Mouse (Mus musculus): ENCODE measurements at regions not wholly inside any gene's neighbourhood (a gene's known extent, or its start where the extent isn't known, plus 50 kb on each side); places are given as distances from the start of the nearest gene placed in this dataset.

GRCm38 (mm10) chr3:144058106-144058505 lies 146.9 kb downstream of the Lmo4 start:
- no peak overlapping the region for H3K4me2 ChIP-seq
- H3K36me3 ChIP-seq = no peaks in the 10 kb centered on the region
- H3K4me1 ChIP-seq = no peaks in the 10 kb centered on the region
- H3K4me3 ChIP-seq = no peak overlapping the region
- H3K27me3 ChIP-seq (replicated peaks) = no peaks in the 10 kb centered on the region
- no peaks in the 10 kb centered on the region for H3K9me3 ChIP-seq (replicated peaks)
- no peak overlapping the region for H3K9ac ChIP-seq
- no peak overlapping the region for H3K27ac ChIP-seq
- ATAC-seq = no peak
- 68% methylated on average over 4 of the region's 4 CpGs for WGBS (ENCODE audit: insufficient replicate concordance)

- no peak overlapping the region for H3K9ac ChIP-seq
- H3K4me2 ChIP-seq = no peak overlapping the region
- no peaks in the 10 kb centered on the region for H3K27me3 ChIP-seq (replicated peaks)
- H3K4me1 ChIP-seq = no peaks in the 10 kb centered on the region
- no peak overlapping the region for H3K4me3 ChIP-seq
- 70% methylated on average over 4 of the region's 4 CpGs for WGBS (ENCODE audit: insufficient replicate concordance)
- no peaks in the 10 kb centered on the region for H3K9me3 ChIP-seq (replicated peaks)
- no peak for ATAC-seq
- H3K27ac ChIP-seq = no peak overlapping the region
- H3K36me3 ChIP-seq = no peaks in the 10 kb centered on the region
These were observed 154.7 kb downstream of the Lmo4 start for GRCm38 (mm10) chr3:144050341-144050740.

GRCm38 (mm10) chr3:144049270-144049669 lies 155.8 kb downstream of the Lmo4 start:
- no peak for ATAC-seq
- no peaks in the 10 kb centered on the region for H3K9me3 ChIP-seq (replicated peaks)
- WGBS (ENCODE audit: insufficient replicate concordance) = 60% methylated on average over 4 of the region's 4 CpGs

GRCm38 (mm10) chr3:144044366-144044765 lies 160.7 kb downstream of the Lmo4 start:
- Histone ChIP-seq H3K4me3 (no peak overlapping the region), H3K27ac (no peak overlapping the region), H3K4me1 (no peaks in the 10 kb centered on the region), H3K27me3 (replicated peaks) (no peaks in the 10 kb centered on the region), H3K36me3 (no peaks in the 10 kb centered on the region), H3K4me2 (no peak overlapping the region), H3K9ac (no peak overlapping the region), H3K9me3 (replicated peaks) (no peaks in the 10 kb centered on the region)
- 73% methylated on average over 2 of the region's 2 CpGs for WGBS (ENCODE audit: insufficient replicate concordance)
- ATAC-seq = no peak

More at GRCm38 (mm10) chr3:144049270-144049669, 155.8 kb downstream of the Lmo4 start:
- H3K36me3 ChIP-seq = no peaks in the 10 kb centered on the region
- H3K4me1 ChIP-seq = no peaks in the 10 kb centered on the region
- H3K27me3 ChIP-seq (replicated peaks) = no peaks in the 10 kb centered on the region
- no peak overlapping the region for H3K4me3 ChIP-seq
- no peak overlapping the region for H3K9ac ChIP-seq
- no peak overlapping the region for H3K4me2 ChIP-seq
- H3K27ac ChIP-seq = no peak overlapping the region

GRCm38 (mm10) chr3:144041788-144042187 lies 163.2 kb downstream of the Lmo4 start:
- Histone ChIP-seq H3K27ac (no peak overlapping the region), H3K36me3 (no peaks in the 10 kb centered on the region), H3K4me1 (no peaks in the 10 kb centered on the region), H3K9me3 (replicated peaks) (no peaks in the 10 kb centered on the region), H3K4me3 (no peak overlapping the region), H3K9ac (no peak overlapping the region), H3K4me2 (no peak overlapping the region), H3K27me3 (replicated peaks) (no peaks in the 10 kb centered on the region)
- WGBS (ENCODE audit: insufficient replicate concordance) = 67% methylated on average over 5 of the region's 5 CpGs
- ATAC-seq = no peak

GRCm38 (mm10) chr3:144039498-144039897 lies 165.5 kb downstream of the Lmo4 start:
- no peaks in the 10 kb centered on the region for H3K36me3 ChIP-seq
- no peak for ATAC-seq

GRCm38 (mm10) chr3:144029611-144030010 lies 175.4 kb downstream of the Lmo4 start:
- Histone ChIP-seq H3K9me3 (replicated peaks) (no peaks in the 10 kb centered on the region), H3K36me3 (no peaks in the 10 kb centered on the region), H3K27me3 (replicated peaks) (no peaks in the 10 kb centered on the region), H3K9ac (no peak overlapping the region), H3K4me1 (no peaks in the 10 kb centered on the region), H3K4me3 (no peak overlapping the region), H3K4me2 (no peak overlapping the region), H3K27ac (no peak overlapping the region)
- WGBS (ENCODE audit: insufficient replicate concordance) = 79% methylated on average over 1 of the region's 1 CpGs
- no peak for ATAC-seq

More at GRCm38 (mm10) chr3:144039498-144039897, 165.5 kb downstream of the Lmo4 start:
- Histone ChIP-seq H3K27ac (no peak overlapping the region), H3K4me1 (no peaks in the 10 kb centered on the region), H3K27me3 (replicated peaks) (no peaks in the 10 kb centered on the region), H3K4me3 (no peak overlapping the region), H3K9me3 (replicated peaks) (no peaks in the 10 kb centered on the region), H3K9ac (no peak overlapping the region), H3K4me2 (no peak overlapping the region)
- WGBS (ENCODE audit: insufficient replicate concordance) = 60% methylated on average over 3 of the region's 3 CpGs

- Histone ChIP-seq H3K27ac (no peak overlapping the region), H3K4me1 (no peaks in the 10 kb centered on the region), H3K4me3 (no peak overlapping the region), H3K36me3 (no peaks in the 10 kb centered on the region), H3K9ac (no peak overlapping the region), H3K9me3 (replicated peaks) (no peaks in the 10 kb centered on the region), H3K4me2 (no peak overlapping the region), H3K27me3 (replicated peaks) (no peaks in the 10 kb centered on the region)
- 52% methylated on average over 3 of the region's 3 CpGs for WGBS (ENCODE audit: insufficient replicate concordance)
- no peak for ATAC-seq
These were observed 175.9 kb downstream of the Lmo4 start for GRCm38 (mm10) chr3:144029121-144029520.

GRCm38 (mm10) chr3:144027134-144027980 lies 177.7 kb downstream of the Lmo4 start:
- Histone ChIP-seq H3K4me2 (no peak overlapping the region), H3K36me3 (no peaks in the 10 kb centered on the region), H3K27ac (no peak overlapping the region), H3K4me3 (no peak overlapping the region), H3K27me3 (replicated peaks) (no peaks in the 10 kb centered on the region), H3K9me3 (replicated peaks) (no peaks in the 10 kb centered on the region), H3K4me1 (no peaks in the 10 kb centered on the region), H3K9ac (no peak overlapping the region)
- no peak for ATAC-seq
- WGBS (ENCODE audit: insufficient replicate concordance) = 60% methylated on average over 6 of the region's 6 CpGs

GRCm38 (mm10) chr3:144025451-144026125 lies 179.4 kb downstream of the Lmo4 start:
- no peak overlapping the region for H3K9ac ChIP-seq
- ATAC-seq = no peak
- no peak overlapping the region for H3K4me2 ChIP-seq
- no peaks in the 10 kb centered on the region for H3K27me3 ChIP-seq (replicated peaks)
- WGBS (ENCODE audit: insufficient replicate concordance) = 67% methylated on average over 14 of the region's 14 CpGs
- H3K9me3 ChIP-seq (replicated peaks) = no peaks in the 10 kb centered on the region
- no peak overlapping the region for H3K27ac ChIP-seq
- no peak overlapping the region for H3K4me3 ChIP-seq
- H3K4me1 ChIP-seq = no peaks in the 10 kb centered on the region
- no peaks in the 10 kb centered on the region for H3K36me3 ChIP-seq

- no peak overlapping the region for H3K4me2 ChIP-seq
- no peaks in the 10 kb centered on the region for H3K4me1 ChIP-seq
- H3K4me3 ChIP-seq = no peak overlapping the region
- no peak overlapping the region for H3K9ac ChIP-seq
- no peaks in the 10 kb centered on the region for H3K9me3 ChIP-seq (replicated peaks)
- no peak overlapping the region for H3K27ac ChIP-seq
- no peaks in the 10 kb centered on the region for H3K27me3 ChIP-seq (replicated peaks)
- ATAC-seq = no peak
- H3K36me3 ChIP-seq = no peaks in the 10 kb centered on the region
- 64% methylated on average over 5 of the region's 5 CpGs for WGBS (ENCODE audit: insufficient replicate concordance)
These were observed 180.8 kb downstream of the Lmo4 start for GRCm38 (mm10) chr3:144024216-144024615.

GRCm38 (mm10) chr3:144023058-144023457 lies 182.0 kb downstream of the Lmo4 start:
- ATAC-seq = no peak
- 70% methylated on average over 3 of the region's 3 CpGs for WGBS (ENCODE audit: insufficient replicate concordance)
- Histone ChIP-seq H3K4me3 (no peak overlapping the region), H3K36me3 (no peaks in the 10 kb centered on the region), H3K27me3 (replicated peaks) (no peaks in the 10 kb centered on the region), H3K4me1 (no peaks in the 10 kb centered on the region), H3K9ac (no peak overlapping the region), H3K9me3 (replicated peaks) (no peaks in the 10 kb centered on the region), H3K4me2 (no peak overlapping the region), H3K27ac (no peak overlapping the region)
